Mouse (Mus musculus) hindlimb bud, embryonic 11.5 days (tissue): Measurements from ENCODE around the gene Svs2.
"Not testable (repeated sequence)": the region's sequence is repeated elsewhere in the genome, so short reads cannot be mapped to it uniquely, and the experiment has no call there.

Experiments used
- DNase-seq: peaks from one replicate; pipeline ENCODE4 v3.0.0-alpha.2; 2012; ENCODE audit warnings: low read depth, low spot score; ENCODE audit errors: extremely low spot score

The Svs2 gene

DNA sequence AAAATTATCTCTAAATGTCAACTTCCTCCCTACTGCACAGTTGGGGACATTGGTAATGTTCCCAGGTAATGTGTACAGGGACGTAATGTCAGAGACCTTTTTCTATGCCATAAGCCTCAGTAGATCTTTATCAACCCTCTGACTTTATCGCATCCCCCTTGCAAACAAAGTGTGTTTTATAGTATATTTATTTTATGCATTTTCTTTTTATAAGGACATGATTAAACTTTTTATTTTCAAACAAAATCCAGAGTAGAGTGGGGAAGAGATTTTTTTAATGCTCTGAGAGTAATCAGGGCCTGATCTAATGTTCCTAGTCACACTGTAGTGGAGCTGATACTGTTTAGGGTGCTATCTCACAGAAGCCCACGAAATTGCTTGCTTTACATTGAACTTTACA lies at the start of gene Svs2:
TSS of gene Svs2 (minus strand) at position 101 of the 400 bp plus-strand sequence.
- no peak for DNase-seq

DNA sequence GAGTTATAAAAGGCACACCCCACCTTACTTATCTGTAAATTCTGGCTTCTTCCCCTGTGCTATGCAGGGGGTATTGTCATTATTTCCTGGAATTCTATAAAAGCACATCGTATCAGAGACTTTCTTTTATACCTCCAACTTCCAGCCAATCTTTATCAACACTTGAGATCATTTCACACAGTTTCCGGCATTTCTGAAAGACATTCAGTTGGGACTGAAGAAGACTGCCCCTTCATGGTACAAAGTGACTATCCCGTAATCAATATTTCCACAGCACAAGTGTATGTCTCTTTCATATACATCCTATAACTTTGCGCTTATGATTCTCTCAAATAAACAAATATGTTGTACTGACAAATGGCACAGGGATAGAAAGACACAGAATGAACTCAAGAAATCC lies 40.1 kb upstream of the Svs2 start, which contains the start of gene Svs4:
TSS of gene Svs4 (minus strand) at position 101 of the 400 bp plus-strand sequence.
- no peak for DNase-seq

DNA sequence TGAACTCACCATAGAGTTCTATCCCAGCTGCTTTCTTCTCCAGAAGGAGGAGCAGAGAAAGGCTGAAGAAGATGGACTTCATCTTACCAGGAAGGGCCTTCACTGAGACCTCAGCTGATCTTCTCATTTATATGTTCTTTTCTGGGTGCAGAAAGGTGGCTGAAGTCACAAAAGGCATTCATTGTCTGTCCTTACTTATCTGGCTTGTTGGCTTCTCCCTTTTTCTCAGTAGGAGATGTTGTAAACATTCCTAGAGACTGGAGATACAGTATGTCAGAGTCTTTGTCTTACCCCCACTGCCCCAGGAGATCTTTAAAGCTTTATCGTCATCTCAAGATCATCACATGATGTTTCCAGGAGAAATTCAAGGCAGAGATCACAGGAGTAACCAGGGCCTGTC lies 18.3 kb upstream of the Svs2 start, which contains the start of gene Svs3b:
TSS of gene Svs3b (minus strand) at position 101 of the 400 bp plus-strand sequence.
- not testable (repeated sequence) for DNase-seq

DNA sequence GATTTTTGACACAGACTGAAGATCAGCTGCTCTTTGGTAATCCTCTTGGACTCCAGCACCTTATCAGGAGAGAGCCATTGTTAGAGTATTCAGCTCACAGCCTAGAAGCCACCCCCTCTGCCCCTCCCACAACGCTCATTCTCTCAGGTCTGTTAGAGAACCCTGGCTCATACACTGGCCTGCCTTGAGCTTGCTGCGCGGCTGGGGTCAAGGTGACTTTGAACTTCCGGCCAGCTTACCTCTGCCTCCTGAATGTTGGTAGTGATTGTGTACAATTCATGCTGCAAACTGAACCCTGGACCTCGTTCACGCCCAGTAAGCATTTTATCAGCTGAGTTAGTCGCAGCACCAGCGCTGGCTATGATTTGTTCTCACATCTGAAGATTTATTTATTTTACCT lies 5.6 kb downstream of the Svs2 start:
- no peak for DNase-seq

DNA sequence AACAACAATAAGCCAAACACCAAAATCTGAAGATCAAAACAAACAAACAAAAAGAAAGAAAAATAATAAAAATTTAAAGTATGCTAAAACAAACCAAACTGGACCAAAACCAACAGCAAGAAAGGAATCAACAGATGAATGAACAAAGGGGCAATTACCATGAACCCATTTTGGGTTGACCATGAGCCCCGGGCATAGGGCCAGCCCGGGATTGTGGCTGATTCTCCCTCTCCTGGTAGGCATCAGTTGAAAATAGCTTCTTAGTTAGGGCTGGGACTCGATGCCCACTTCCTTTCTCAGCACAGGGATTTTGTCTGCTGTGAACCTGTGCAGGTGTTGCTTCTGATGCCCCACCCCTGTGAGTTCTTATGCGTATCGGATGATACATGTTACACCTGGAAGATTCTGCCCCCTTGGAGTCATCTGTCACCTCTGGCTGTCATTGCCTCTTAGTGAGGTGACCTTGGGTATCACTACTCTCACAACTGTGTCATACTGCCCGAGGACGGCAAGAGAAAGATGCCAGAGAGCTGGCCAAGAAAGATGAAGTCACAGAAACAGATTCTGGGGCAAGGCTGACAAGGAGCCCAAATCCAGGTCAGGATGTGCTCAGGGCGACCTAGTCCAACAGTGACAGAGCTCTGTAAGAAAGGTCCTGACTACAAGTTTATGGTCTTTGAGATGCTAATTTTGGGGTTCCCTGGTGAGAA lies 9.8 kb downstream of the Svs2 start:
- no peak for DNase-seq

DNA sequence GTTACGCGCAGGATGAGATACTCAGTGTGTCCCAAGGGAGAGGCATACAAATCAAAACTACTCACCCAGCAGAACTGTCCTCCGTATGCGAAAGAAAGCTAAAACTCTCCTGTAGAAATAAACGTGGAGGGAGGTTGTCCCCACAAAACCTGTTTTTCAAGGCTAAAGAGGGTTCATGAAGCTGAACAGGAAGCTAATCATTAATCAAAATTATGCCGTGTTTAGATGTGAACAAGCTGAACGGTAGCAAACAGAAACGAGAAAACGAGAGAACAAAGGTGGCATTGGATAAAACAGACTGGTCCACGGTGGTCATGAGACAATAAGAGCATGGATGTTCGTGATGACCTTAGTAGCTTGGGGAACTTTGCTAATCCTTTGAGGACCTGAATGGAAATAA lies 16.7 kb downstream of the Svs2 start, which contains the start of gene Wfdc15b:
TSS of gene Wfdc15b (minus strand) at position 139 of the 400 bp plus-strand sequence.
- no peak for DNase-seq

DNA sequence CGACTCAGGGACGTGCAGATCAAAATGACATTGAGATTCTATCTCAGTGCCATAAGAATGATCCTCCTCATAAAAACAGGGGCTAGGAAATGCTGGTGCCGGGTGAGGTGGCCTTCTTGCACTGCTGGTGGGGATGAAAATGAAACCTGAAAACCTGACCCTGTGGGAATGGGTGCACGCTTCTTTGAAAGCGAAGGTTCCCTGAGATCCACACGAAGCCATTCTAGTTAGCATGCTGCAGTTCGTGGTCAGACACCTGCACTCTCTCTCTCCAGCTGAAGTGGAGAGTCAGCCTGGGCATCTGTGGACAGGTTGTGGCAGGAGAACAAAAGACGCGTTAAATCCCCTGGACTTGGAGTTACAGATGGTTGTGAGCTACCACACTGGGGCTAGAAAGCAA lies 19.0 kb downstream of the Svs2 start:
- DNase-seq, result no peak

DNA sequence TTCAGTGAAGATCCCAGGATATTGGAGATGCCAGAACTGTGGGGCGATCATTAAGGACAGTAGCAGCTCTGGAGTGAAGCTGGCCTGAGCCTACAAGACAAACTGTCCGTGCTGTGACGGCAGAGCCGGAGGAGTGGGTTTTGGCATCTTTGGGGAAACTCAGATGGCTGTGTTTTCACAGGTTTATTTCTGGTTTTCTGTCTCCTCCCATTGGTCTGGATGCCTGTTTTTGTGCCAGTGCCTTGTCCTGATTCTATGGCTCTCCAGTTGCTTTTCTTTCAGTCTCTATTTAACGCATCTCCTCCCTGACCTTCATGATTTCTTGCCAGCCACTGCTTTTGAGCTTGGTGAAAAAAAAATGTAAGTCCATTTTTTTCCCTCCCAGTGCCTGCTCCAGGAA lies 25.6 kb downstream of the Svs2 start:
- DNase-seq, result no peak

DNA sequence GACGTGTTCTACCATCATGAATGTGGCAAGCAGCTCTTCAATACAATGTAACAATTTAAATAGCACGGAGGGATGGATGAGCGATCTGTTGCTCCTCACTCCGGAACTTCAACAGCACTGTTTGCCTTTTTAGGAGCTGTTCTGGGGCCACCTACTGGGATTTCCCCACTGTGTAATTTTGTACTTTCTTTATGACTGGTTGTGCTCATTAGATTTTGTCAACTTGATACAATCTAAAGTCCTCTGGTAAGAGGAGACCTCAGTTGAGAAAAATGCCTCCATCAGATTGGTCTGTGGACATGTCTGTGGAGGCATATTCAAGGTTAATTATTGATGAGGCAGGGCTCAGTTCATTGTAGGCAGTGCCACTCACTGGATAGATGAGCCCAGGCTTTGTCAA lies 27.4 kb downstream of the Svs2 start:
- DNase-seq, result no peak

DNA sequence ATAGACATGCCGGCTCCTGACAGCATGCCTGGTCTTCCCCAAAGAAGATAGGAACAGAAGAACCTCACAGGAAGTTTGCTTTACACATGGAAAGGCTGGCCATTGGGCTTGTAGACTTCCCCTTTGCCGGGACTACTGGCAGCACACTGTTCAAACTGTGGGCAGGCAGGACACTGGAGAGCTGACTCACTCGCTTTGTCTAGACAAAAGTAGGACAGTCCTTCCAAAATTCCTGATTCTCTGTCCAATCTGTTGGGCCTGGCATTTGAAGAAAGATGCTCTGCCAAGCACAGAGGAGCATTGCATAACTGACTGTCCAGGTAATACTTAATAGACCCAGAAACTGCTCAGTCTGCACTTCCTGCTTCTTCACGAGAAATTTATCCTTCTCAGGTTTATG lies 31.6 kb downstream of the Svs2 start:
- DNase-seq, result no peak

DNA sequence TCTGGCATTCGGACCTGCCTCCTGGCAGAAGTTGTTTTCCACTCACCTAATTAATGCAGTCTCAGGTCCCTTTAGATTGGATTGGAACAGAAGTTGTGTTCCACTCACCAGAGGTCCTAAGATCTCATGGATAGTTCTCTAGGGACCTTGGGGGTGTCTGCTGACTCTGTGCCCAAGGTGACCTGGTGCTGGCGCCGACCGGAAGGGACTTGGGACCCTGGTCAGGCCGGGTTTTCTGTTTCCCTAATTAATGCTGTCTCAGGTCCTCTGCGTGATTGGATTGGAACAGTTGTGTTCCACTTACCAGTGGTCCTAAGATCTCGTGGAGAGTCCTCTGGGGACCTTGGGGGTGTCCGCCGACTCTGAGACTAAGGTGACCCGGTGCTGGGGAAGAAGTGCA lies 32.3 kb downstream of the Svs2 start:
- DNase-seq, result not testable (repeated sequence)

DNA sequence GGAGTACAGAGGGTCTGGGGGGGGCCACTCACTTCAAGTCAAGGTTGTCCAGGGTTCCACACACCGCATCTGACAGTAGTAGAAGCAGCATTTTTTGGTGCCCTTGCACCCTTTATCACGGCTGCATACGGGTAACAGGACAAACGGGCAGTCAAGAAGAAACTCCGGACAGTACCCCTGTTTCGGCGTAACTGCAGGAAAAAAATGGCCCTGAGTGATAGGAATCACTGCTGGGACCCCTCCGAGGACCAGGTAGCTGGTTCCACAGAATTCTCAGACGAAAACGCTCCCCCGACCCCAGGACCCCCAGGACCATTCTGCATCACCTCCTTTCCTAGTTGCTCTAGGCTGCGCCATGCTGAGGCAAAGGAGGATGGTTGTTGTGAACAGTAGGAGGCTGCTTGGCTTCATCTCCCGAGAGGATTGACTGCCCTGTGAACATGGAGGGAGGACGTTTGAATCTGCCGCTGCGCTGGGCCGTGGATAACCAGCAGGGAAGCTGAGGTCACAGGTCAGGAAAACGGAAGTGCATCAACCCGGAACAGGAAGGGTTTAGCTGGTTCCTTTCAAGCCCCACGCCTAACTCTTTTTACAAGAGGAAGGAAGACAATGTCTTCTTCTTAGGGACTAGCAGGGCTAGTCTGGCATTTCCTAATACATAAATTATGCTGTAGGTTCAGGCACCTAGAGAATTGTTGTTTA lies 38.5 kb downstream of the Svs2 start, which contains the start of gene Wfdc15a:
TSS of gene Wfdc15a (minus strand) at position 505 of the 702 bp plus-strand sequence.
- DNase-seq, result no peak

DNA sequence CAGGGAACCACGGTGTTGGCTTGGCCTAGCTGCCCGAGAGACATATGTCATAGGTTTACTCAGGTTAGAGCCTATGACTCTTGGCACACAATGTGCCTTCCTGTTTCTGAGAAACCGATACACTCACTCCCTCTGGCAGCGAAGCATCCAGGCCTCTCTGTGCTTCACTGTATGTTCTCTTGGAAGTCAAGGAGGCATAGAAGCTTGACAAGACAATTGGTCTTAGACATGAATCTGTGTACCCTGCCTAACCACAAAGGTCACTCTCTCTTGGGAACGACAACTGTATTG lies 41.6 kb downstream of the Svs2 start:
- DNase-seq, result no peak

DNA sequence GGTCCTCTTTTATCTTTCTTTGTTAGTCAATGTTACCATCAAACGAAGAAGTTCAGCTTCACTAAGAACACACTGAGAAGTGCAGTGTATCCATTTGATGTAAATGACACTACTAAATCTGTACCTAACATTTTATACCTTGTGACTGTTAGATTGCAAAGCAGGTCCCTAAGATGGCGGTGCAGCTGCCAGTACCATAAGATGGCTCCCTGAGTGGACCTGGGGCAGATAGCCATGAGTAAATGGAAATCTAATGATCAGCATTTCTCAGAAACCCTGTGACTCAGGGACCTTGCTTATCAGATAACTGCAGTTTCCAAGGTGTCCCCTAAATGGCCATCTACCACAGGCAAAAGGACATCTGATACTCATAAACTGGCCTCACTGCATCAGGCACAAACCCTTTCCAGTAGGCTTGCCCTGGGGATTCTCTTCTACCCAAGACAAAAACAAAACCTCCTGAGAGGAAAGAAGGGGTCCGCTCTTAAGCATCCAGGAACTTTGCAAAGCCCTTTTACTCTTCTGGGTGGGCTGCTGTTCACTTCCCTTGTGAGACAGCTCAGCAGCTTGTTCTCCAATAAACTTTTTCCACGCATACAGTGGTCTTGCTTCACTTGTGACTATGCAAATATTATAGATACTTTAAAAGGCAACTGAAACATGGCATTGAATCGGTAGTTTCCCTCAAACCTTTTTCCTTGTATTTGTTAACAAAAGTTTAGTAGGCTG lies 42.1 kb downstream of the Svs2 start:
- DNase-seq, result no peak

DNA sequence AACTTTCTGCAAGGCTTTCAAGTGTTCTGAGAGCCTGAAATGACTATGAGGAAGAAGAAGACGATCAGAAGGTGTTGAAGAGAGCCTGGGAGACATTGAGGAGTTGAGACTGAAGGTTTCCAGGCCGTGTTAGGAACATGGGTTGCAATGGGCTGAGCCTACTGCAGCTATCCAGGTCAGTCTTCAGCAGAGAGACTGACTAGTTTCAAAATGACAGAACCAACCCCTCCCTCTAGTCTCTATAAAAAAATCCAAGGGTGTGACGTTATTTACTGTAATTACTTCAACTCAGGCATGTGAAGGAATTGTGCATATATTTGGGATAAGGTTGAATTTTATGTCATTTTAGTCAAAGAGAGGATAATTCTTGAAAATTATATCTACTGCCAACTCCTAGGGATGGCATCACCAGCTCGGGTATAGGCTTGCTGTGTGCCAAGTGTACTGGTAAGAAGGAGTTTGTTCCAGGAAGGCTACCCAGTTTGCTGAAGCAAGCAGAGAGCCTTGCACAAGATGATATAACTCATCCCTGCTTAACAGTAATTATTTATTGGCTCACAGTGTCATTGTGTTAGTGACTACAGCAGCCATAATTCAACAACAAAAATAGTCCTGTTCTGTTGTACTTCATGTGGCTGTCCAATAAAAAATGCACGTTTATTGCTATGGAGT lies 43.2 kb downstream of the Svs2 start:
- DNase-seq, result no peak

DNA sequence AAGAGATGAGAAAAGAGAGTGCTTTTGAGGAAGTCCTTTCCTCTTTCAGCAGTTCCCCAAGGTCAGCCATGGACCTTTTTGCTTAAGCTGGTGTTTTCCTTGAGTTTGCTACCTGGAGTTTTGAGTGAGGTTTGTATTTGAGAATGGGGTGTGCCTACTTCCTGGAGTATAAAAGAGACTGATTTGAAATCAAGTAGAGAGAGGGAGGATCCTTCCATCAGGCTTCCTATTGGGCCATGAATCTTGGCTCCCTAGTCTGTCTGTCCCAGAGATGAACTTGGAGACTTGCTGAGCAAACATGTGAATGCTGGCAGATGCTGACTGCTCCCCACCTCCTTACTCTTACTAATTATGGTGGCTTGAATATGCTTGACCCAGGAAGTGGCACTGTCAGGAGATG lies 46.0 kb downstream of the Svs2 start:
- DNase-seq, result no peak

DNA sequence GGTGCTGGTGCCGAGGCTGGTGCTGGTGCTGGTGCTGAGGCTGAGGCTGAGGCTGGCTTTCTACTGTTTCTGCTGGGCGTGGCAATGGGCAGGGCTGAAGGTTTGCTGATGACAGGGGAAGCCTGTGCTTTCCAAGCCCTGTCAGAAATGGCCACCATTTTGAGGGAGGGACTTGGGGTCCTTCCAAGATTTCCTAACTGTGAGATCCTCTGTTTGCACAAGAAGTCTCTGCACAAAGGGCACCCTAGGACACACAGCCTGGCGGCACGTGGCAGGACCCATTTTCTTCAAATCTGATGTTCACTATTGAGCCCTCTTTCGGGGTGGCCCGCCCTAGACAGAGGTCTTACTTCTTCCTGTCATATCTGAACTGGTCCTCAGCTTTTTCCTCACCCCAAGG lies 47.7 kb downstream of the Svs2 start, which contains the start of gene Wfdc12:
TSS of gene Wfdc12 (minus strand) at position 33 of the 400 bp plus-strand sequence.
- no peak for DNase-seq

DNA sequence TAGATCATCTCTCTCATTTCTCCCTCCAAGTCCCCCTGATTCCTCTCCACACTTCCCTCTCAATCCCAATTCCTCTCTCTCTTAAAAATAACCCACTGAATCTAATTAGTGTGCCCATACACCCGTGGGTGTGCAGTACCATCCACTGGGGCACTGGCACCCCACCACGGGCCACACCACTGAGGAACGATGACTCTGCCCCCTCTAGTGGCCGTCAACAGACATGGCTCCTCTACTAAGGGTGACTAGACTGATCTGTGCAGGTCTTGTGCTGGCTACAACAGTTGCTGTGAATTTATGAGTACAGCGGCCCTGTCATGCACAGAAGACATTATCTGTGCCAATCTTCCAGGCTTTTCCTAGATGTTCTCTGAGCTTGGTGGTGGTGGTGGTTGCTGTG lies 49.5 kb downstream of the Svs2 start:
- no peak for DNase-seq
